9 mouse cellular contexts compared by ENCODE assay signal in the genomic region with DNA sequence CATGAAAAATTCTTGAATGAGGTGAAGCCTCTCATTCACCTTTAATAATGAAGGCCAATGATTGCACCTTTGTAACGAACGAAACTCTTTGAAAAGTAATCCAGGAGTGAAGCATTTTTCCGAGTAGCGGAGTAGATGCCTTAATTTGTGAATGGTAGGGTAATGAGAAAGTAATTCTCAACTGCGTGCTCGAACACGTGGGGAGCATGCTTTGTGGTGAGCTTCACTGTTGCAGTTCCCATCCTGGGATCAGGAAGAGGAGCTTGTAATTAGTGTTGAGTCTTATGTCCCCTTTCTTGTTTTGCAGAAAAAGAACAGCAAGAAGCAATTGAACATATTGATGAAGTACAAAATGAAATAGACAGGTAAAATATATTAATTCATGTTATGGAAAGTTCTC. TPM values are rescaled to one million over a fixed set of nuclear protein-coding genes. Genes with fewer than 3 reads are reported as not detected.
A peak's percentile ranks its signal among the peaks of the same experiment; 100 is the strongest.
DNase-seq lines count a peak whose midpoint lies in the region; ATAC-seq and TF ChIP-seq lines count a peak whose summit lies in the region.
"Had no signal": no experiment of that assay in that cellular context is flagged by ENCODE, and none has a peak within 500 bp of the region (broad histone marks: within the 10 kb centered on the region; RNA-seq: fewer than 3 reads in every experiment).

No protein-coding gene starts in this region.

- H3K36me3 ChIP-seq in heart, embryonic 13.5 days = peaks cover 42% of the 10 kb centered on the region
- H3K36me3 ChIP-seq in ES-E14 (ENCODE audit: control insufficient read depth, insufficient read depth, low read length, poor library complexity, severe bottlenecking) = peaks cover 56% of the 10 kb centered on the region
- H3K36me3 ChIP-seq in hindbrain, embryonic 11.5 days (ENCODE audit: control insufficient read depth, insufficient read depth, low read length) = peaks cover 12% of the 10 kb centered on the region; the same call in 1 of the 2 replicates
- H3K36me3 ChIP-seq in macrophage (ENCODE audit: inconsistent target) = peaks cover 7% of the 10 kb centered on the region; the same call in 1 of the 2 replicates

- H3K27me3 ChIP-seq in heart, embryonic 13.5 days (replicated peaks) = no peaks in the 10 kb centered on the region
- H3K27me3 ChIP-seq in hindbrain, embryonic 11.5 days (ENCODE audit: control insufficient read depth, insufficient read depth, low read length) = no peaks in the 10 kb centered on the region

- H3K4me3 ChIP-seq in heart, embryonic 13.5 days = peak overlapping the region; percentile 100
- H3K4me3 ChIP-seq in ES-E14 (ENCODE audit: insufficient read depth in 1 of 2, low read depth in 1 of 2, low read length in 2 of 2, poor library complexity in 1 of 2, severe bottlenecking in 1 of 2) (peak overlapping the region; percentile 95 to 99), macrophage (ENCODE audit: inconsistent target) (peak overlapping the region; percentile 61)
- peak overlapping the region; percentile 100 for H3K4me3 ChIP-seq in hindbrain, embryonic 11.5 days (ENCODE audit: low read depth, low read length)

- DNase-seq in heart, adult 9 months (ENCODE audit: low spot score in 2 of 2) = no peak
- no peak for DNase-seq in ES-E14 (ENCODE audit: low read depth, low spot score)
- no peak for DNase-seq in hindbrain, embryonic 11.5 days (ENCODE audit: low spot score)
- DNase-seq in Muller cell, postnatal 12 days (ENCODE audit: inconsistent ontology term) = no peak
- no peak for DNase-seq in cerebellum, adult 11-12 months
- DNase-seq: cerebellum, adult 18-20 months had no signal

- H3K27ac ChIP-seq in heart, embryonic 13.5 days (replicated peaks) = no peak overlapping the region
- H3K27ac ChIP-seq in ES-E14 (ENCODE audit: insufficient read depth, low read depth, low read length, poor library complexity, severe bottlenecking) (no peak overlapping the region; the same call in 1 of the 2 replicates), macrophage (no peak overlapping the region)
- 0 out of 2 replicates have a peak overlapping the region, but pooled peaks have one; percentile 6 for H3K27ac ChIP-seq in hindbrain, embryonic 11.5 days (ENCODE audit: low read depth, low read length)

- in situ Hi-C loops in ES-E14 (cut with MboI; ENCODE audit: low sequenced_read_pairs in 2 of 2, unreplicated experiment in 2 of 2) = no loop called here

- peaks cover 38% of the 10 kb centered on the region for H3K4me1 ChIP-seq in heart, embryonic 13.5 days
- peaks cover 2 to 3% of the 10 kb centered on the region in 2 experiments; a peak in 2 of 4 replicates for H3K4me1 ChIP-seq in ES-E14 (ENCODE audit: control insufficient read depth in 2 of 2, insufficient read depth in 2 of 2, low read length in 2 of 2, poor library complexity in 1 of 2)
- H3K4me1 ChIP-seq in hindbrain, embryonic 11.5 days (replicated peaks; ENCODE audit: control insufficient read depth, insufficient read depth, low read length) = peaks cover 2% of the 10 kb centered on the region; the same call in 1 of the 2 replicates

- peak overlapping the region; percentile 76 for H3K4me2 ChIP-seq in heart, embryonic 13.5 days
- H3K4me2 ChIP-seq in hindbrain, embryonic 11.5 days (replicated peaks; ENCODE audit: low read depth, low read length) = peak overlapping the region; percentile 71

- no peak for ATAC-seq in heart, embryonic 13.5 days (ENCODE audit: extremely low read depth, insufficient number of reproducible peaks, low FRiP score, low TSS enrichment)
- no peak for ATAC-seq in hindbrain, embryonic 11.5 days (ENCODE audit: low FRiP score)
- ATAC-seq in megakaryocyte progenitor cell, adult 5-6 weeks (replicated peaks; ENCODE audit: poor library complexity) = no peak

- 36% methylated on average over 7 of the region's 7 CpGs for WGBS in heart, embryonic 13.5 days
- 42% methylated on average over 7 of the region's 7 CpGs for WGBS in hindbrain, embryonic 11.5 days
- WGBS in macrophage (ENCODE audit: missing documents) = 12% methylated on average over 7 of the region's 7 CpGs

- no peaks in the 10 kb centered on the region for H3K9me3 ChIP-seq in heart, embryonic 13.5 days
- no peaks in the 10 kb centered on the region for H3K9me3 ChIP-seq in ES-E14 (ENCODE audit: control insufficient read depth, insufficient read depth, low read depth, low read length)
- H3K9me3 ChIP-seq in hindbrain, embryonic 11.5 days (ENCODE audit: control insufficient read depth, low read length) = no peaks in the 10 kb centered on the region

- H3K79me2 ChIP-seq in macrophage (ENCODE audit: inconsistent target) = peaks cover 41% of the 10 kb centered on the region

- H3K9ac ChIP-seq in heart, embryonic 13.5 days = peak overlapping the region; percentile 98
- peak overlapping the region; percentile 57 for H3K9ac ChIP-seq in ES-E14 (ENCODE audit: insufficient read depth, low read depth, low read length, poor library complexity, severe bottlenecking)
- H3K9ac ChIP-seq in hindbrain, embryonic 11.5 days (ENCODE audit: low read depth, low read length) = peak overlapping the region; percentile 100

TF ChIP-seq in ES-E14, 5 proteins besides CTCF, POLR2A, EP300 and RAD21:
- TF ChIP-seq CHD2 (IDR thresholded peaks at IDR 0.05; ENCODE audit: low read depth, low read length) = no peak
- no peak for TF ChIP-seq MAFK (IDR thresholded peaks at IDR 0.05; ENCODE audit: insufficient read depth, low read depth, low read length)
- TF ChIP-seq ZC3H11A (IDR thresholded peaks at IDR 0.05; ENCODE audit: borderline replicate concordance, low read depth, low read length) = no peak
- no peak for TF ChIP-seq ZNF384 (IDR thresholded peaks at IDR 0.05; ENCODE audit: low read depth, low read length)

RNA-seq across cellular contexts. Expression of a gene that starts 9.5 kb away (rescaled TPM):
- polyA plus RNA-seq in heart, embryonic 13.5 days (2015; fragmentation: Nextera tagmentation; extraction: Ambion mirVana) = 13.1 and 13.2 TPM in 2 replicates
- 19.1 and 24.3 TPM in 2 replicates for total RNA-seq in ES-E14 (2012; rRNA removed)
- 4.5 and 5.2 TPM in 2 replicates for polyA plus RNA-seq in hindbrain, embryonic 11.5 days (2014; fragmentation: Nextera tagmentation; extraction: Ambion mirVana)
- 10 to 100 TPM in 4 of 26 experiments, 1 to 10 TPM in 22; 1.1 to 14.8 (median 6.9) TPM for total RNA-seq in macrophage (2018; cell fraction: chromatin; rRNA removed)
- 1 to 10 TPM in 13 of 26 experiments, under 1 TPM in 13; 0.29 to 2.3 (median 1.0) TPM for total RNA-seq in macrophage (2018; cell fraction: cytosol; rRNA removed)
- 10 to 100 TPM in 1 of 26 experiments, 1 to 10 TPM in 21, under 1 TPM in 4; 0.49 to 14.8 (median 1.9) TPM for total RNA-seq in macrophage (2018; cell fraction: nucleus; rRNA removed)
- polyA plus RNA-seq in macrophage (2018) = 0.94 to 2.4 TPM (median 1.6 TPM) in 3 replicates
- total RNA-seq in megakaryocyte progenitor cell, adult 5-6 weeks (2015) = 3.1 and 3.6 TPM in 2 replicates
- total RNA-seq in megakaryocyte progenitor cell, adult 5-6 weeks (2017) = 7.9 and 10.2 TPM in 2 replicates

RNA-seq across cellular contexts. Expression of a gene that starts 10.8 kb away (rescaled TPM):
- 214 and 239 TPM in 2 replicates for polyA plus RNA-seq in heart, embryonic 13.5 days (2015; fragmentation: Nextera tagmentation; extraction: Ambion mirVana)
- total RNA-seq in ES-E14 (2012; rRNA removed) = 695 and 901 TPM in 2 replicates
- 688 and 696 TPM in 2 replicates for polyA plus RNA-seq in hindbrain, embryonic 11.5 days (2014; fragmentation: Nextera tagmentation; extraction: Ambion mirVana)
- total RNA-seq in macrophage (2018; cell fraction: chromatin; rRNA removed) = 10 to 100 TPM in 24 of 26 experiments, 1 to 10 TPM in 2; 8.1 to 78.0 (median 28.9) TPM
- 100 to 1,000 TPM; 135 to 243 (median 176) TPM for total RNA-seq in macrophage (2018; cell fraction: cytosol; rRNA removed)
- 100 to 1,000 TPM in 8 of 26 experiments, 10 to 100 TPM in 18; 38.7 to 206 (median 80.9) TPM for total RNA-seq in macrophage (2018; cell fraction: nucleus; rRNA removed)
- polyA plus RNA-seq in macrophage (2018) = 142 to 388 TPM (median 281 TPM) in 3 replicates
- 465 and 470 TPM in 2 replicates for total RNA-seq in megakaryocyte progenitor cell, adult 5-6 weeks (2015)
- 1,489 and 2,093 TPM in 2 replicates for total RNA-seq in megakaryocyte progenitor cell, adult 5-6 weeks (2017)

RNA-seq across cellular contexts. Expression of a gene that starts 19.3 kb away (rescaled TPM):
- polyA plus RNA-seq in heart, embryonic 13.5 days (2015; fragmentation: Nextera tagmentation; extraction: Ambion mirVana) = 17.9 and 18.8 TPM in 2 replicates
- 22.6 and 35.2 TPM in 2 replicates for total RNA-seq in ES-E14 (2012; rRNA removed)
- polyA plus RNA-seq in hindbrain, embryonic 11.5 days (2014; fragmentation: Nextera tagmentation; extraction: Ambion mirVana) = 30.1 and 33.9 TPM in 2 replicates
- 10 to 100 TPM in 9 of 26 experiments, 1 to 10 TPM in 15, under 1 TPM in 2; 0.41 to 15.1 (median 7.3) TPM for total RNA-seq in macrophage (2018; cell fraction: chromatin; rRNA removed)
- 1 to 10 TPM; 3.9 to 8.3 (median 5.3) TPM for total RNA-seq in macrophage (2018; cell fraction: cytosol; rRNA removed)
- total RNA-seq in macrophage (2018; cell fraction: nucleus; rRNA removed) = 10 to 100 TPM in 2 of 26 experiments, 1 to 10 TPM in 23, under 1 TPM in 1; 0.75 to 12.7 (median 4.3) TPM
- polyA plus RNA-seq in macrophage (2018) = 3.0 to 6.7 TPM (median 4.4 TPM) in 3 replicates
- total RNA-seq in megakaryocyte progenitor cell, adult 5-6 weeks (2015) = 9.5 and 18.5 TPM in 2 replicates
- total RNA-seq in megakaryocyte progenitor cell, adult 5-6 weeks (2017) = 9.4 and 10.3 TPM in 2 replicates

RNA-seq across cellular contexts. Expression of a gene that starts 25.5 kb away (rescaled TPM):
- 36.5 and 45.5 TPM in 2 replicates for polyA plus RNA-seq in heart, embryonic 13.5 days (2015; fragmentation: Nextera tagmentation; extraction: Ambion mirVana)
- total RNA-seq in ES-E14 (2012; rRNA removed) = 133 and 202 TPM in 2 replicates
- polyA plus RNA-seq in hindbrain, embryonic 11.5 days (2014; fragmentation: Nextera tagmentation; extraction: Ambion mirVana) = 27.4 and 32.2 TPM in 2 replicates
- total RNA-seq in macrophage (2018; cell fraction: chromatin; rRNA removed) = 10 to 100 TPM in 12 of 26 experiments, 1 to 10 TPM in 14; 1.8 to 20.8 (median 9.3) TPM
- total RNA-seq in macrophage (2018; cell fraction: cytosol; rRNA removed) = 10 to 100 TPM; 10.0 to 28.7 (median 21.6) TPM
- total RNA-seq in macrophage (2018; cell fraction: nucleus; rRNA removed) = 10 to 100 TPM in 21 of 26 experiments, 1 to 10 TPM in 5; 6.8 to 33.9 (median 16.4) TPM
- 10.5 to 24.6 TPM (median 20.1 TPM) in 3 replicates for polyA plus RNA-seq in macrophage (2018)
- total RNA-seq in megakaryocyte progenitor cell, adult 5-6 weeks (2015) = 17.4 and 18.2 TPM in 2 replicates
- total RNA-seq in megakaryocyte progenitor cell, adult 5-6 weeks (2017) = 10.7 and 13.3 TPM in 2 replicates

RNA-seq across cellular contexts. Expression of a gene that starts 56.4 kb away (rescaled TPM):
- polyA plus RNA-seq in heart, embryonic 13.5 days (2015; fragmentation: Nextera tagmentation; extraction: Ambion mirVana) = 5.6 and 6.3 TPM in 2 replicates
- total RNA-seq in ES-E14 (2012; rRNA removed) = 11.4 and 16.2 TPM in 2 replicates
- polyA plus RNA-seq in hindbrain, embryonic 11.5 days (2014; fragmentation: Nextera tagmentation; extraction: Ambion mirVana) = 6.5 and 9.3 TPM in 2 replicates
- 10 to 100 TPM in 20 of 26 experiments, 1 to 10 TPM in 6; 1.7 to 60.0 (median 27.9) TPM for total RNA-seq in macrophage (2018; cell fraction: chromatin; rRNA removed)
- 10 to 100 TPM in 6 of 26 experiments, 1 to 10 TPM in 20; 4.5 to 15.2 (median 7.5) TPM for total RNA-seq in macrophage (2018; cell fraction: cytosol; rRNA removed)
- total RNA-seq in macrophage (2018; cell fraction: nucleus; rRNA removed) = 10 to 100 TPM in 16 of 26 experiments, 1 to 10 TPM in 10; 3.2 to 46.3 (median 15.2) TPM
- 5.5 to 11.1 TPM (median 6.9 TPM) in 3 replicates for polyA plus RNA-seq in macrophage (2018)
- total RNA-seq in megakaryocyte progenitor cell, adult 5-6 weeks (2015) = 8.8 and 9.4 TPM in 2 replicates
- 6.9 and 7.9 TPM in 2 replicates for total RNA-seq in megakaryocyte progenitor cell, adult 5-6 weeks (2017)
